Mouse (Mus musculus) megakaryocyte, embryonic 14.5 days (primary cell): Measurements from ENCODE around the gene Dtx2.

Experiments
- FLI1 ChIP-seq: IDR thresholded peaks from 2 replicates; pipeline ENCODE4 v1.6.1; 2012; ENCODE audit warnings: low read length, inconsistent platforms, mixed read lengths
- GATA1 ChIP-seq: IDR thresholded peaks from 3 replicates; pipeline ENCODE4 v1.6.1; 2012; ENCODE audit warnings: mixed read lengths, low read length, inconsistent platforms, borderline replicate concordance

DNA sequence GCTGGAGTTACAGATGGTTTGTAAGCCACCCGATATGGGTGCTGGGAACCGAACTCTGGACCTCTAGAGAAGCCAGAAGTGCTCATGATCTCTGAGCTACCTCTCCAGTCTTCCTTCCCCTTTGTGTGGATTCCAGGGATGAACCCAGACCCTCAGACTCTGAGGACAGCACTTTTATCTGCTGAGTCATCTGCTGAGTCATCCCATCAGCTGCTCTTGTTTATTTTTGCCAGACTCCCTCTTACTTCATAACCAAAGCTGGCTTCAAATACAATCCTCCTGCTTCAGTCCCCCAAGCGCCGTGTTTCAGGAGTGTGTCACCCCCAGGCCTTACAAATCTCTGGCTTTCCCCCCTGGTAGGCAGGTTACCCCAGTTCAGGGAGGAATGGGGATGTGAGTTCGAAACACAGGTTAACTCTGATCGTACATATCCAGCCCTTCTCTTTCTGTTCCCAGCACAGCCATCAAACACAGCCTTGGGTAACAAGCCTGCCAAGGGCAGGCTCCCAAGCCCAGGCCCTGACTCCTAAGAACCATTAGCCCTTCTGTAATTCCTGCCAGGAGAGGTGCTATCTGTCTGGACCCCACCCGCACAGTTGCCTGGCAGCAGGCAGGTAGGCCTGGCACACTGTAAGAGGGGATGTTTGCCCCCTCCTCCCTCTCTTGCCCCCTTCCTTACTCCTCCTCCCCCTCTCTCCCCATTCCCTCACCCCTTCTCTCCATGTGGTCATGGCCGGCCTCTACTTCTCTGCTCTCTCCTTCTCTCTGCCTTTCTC lies 18.5 kb upstream of the Dtx2 start:
- TF ChIP-seq GATA1 (no peak), FLI1 (no peak)
